Comparison of ENCODE assay signal across 27 mouse cellular contexts in the genomic region with DNA sequence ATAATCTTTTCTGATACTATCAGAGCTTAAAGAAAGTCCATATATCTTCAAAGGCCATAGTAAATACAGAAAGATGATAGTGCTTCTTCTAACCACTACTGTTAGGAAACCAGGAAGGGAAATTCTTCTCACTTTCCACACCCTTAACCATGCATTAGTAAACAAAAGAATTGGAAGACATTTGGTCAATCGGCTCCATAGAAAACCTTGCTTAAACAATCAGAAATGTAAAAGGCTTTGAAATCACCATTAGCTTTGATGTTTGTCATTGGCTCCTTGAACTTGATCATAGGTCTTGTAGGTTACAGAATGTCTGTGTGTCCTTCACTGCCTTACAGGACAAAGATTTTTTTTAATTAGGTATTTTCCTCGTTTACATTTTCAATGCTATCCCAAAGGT. TPM values are rescaled to one million over a fixed set of nuclear protein-coding genes. Genes with fewer than 3 reads are reported as not detected.
DNase-seq lines count a peak whose midpoint lies in the region; ATAC-seq and TF ChIP-seq lines count a peak whose summit lies in the region.
"Had no signal": no experiment of that assay in that cellular context is flagged by ENCODE, and none has a peak within 500 bp of the region (broad histone marks: within the 10 kb centered on the region; RNA-seq: fewer than 3 reads in every experiment).

No protein-coding gene starts in this region.

- H3K27me3 ChIP-seq in thymus, adult 2 months (ENCODE audit: control insufficient read depth, insufficient read depth, low read length) = no peaks in the 10 kb centered on the region
- H3K27me3 ChIP-seq in forebrain, postnatal 0 days (ENCODE audit: insufficient read depth, low read length) = no peaks in the 10 kb centered on the region
- H3K27me3 ChIP-seq: CH12.LX; embryonic facial prominence, embryonic 13.5 days; embryonic facial prominence, embryonic 15.5 days; forebrain, embryonic 12.5 days; Patski had no signal

- ATAC-seq in forebrain, postnatal 0 days = no peak
- ATAC-seq: CD4-positive, CD25-positive, alpha-beta regulatory T cell, adult 4 months; forebrain, embryonic 14.5 days; forebrain, embryonic 16.5 days; Patski had no signal

- DNase-seq in ES-CJ7 (ENCODE audit: low read depth, low spot score) (peak; percentile 72), R1 (ENCODE audit: low read depth, low spot score) (peak; percentile 35), ZHBTc4 (ENCODE audit: low read depth, low spot score) (peak; percentile 81)
- no peak for DNase-seq in thymus, adult 2 months
- no peak for DNase-seq in forebrain, postnatal 0 days
- DNase-seq: adrenal gland, adult 2 months; adrenal gland, postnatal 25 days; B cell, adult 2 months; cerebellum, adult 11 months; cerebellum, adult 18-20 months; cerebellum, adult 8-10 months; cerebellum, adult 9-11 months; cerebellum, postnatal 14 days; cerebellum, postnatal 36 days; embryo, embryonic 11 days had no signal

- no peaks in the 10 kb centered on the region for H3K4me1 ChIP-seq in thymus, adult 2 months (replicated peaks; ENCODE audit: control insufficient read depth, insufficient read depth, low read length)
- H3K4me1 ChIP-seq in forebrain, postnatal 0 days (ENCODE audit: insufficient read depth) = no peaks in the 10 kb centered on the region
- H3K4me1 ChIP-seq: embryonic facial prominence, embryonic 13.5 days; embryonic facial prominence, embryonic 15.5 days; forebrain, embryonic 10.5 days; forebrain, embryonic 12.5 days had no signal

- WGBS in thymus, adult 2 months = 70% methylated on average over 2 of the region's 2 CpGs
- WGBS in forebrain, postnatal 0 days = 71% methylated on average over 2 of the region's 2 CpGs

- H3K4me3 ChIP-seq in thymus, adult 2 months (ENCODE audit: control insufficient read depth, insufficient read depth, low read length) = no peak overlapping the region
- no peak overlapping the region for H3K4me3 ChIP-seq in forebrain, postnatal 0 days (ENCODE audit: low read depth, low read length)
- H3K4me3 ChIP-seq: embryonic facial prominence, embryonic 13.5 days; embryonic facial prominence, embryonic 15.5 days; erythroblast, embryonic 14.5 days; forebrain, embryonic 10.5 days; forebrain, embryonic 12.5 days had no signal

- H3K36me3 ChIP-seq in thymus, adult 2 months (ENCODE audit: control insufficient read depth, insufficient read depth, low read length) = no peaks in the 10 kb centered on the region
- no peaks in the 10 kb centered on the region for H3K36me3 ChIP-seq in forebrain, postnatal 0 days (ENCODE audit: insufficient read depth)
- H3K36me3 ChIP-seq: embryonic facial prominence, embryonic 13.5 days; embryonic facial prominence, embryonic 15.5 days; forebrain, embryonic 10.5 days; forebrain, embryonic 12.5 days; G1E had no signal

- no peak overlapping the region for H3K4me2 ChIP-seq in forebrain, postnatal 0 days (ENCODE audit: low read depth)
- H3K4me2 ChIP-seq: embryonic facial prominence, embryonic 13.5 days; embryonic facial prominence, embryonic 15.5 days; forebrain, embryonic 12.5 days had no signal

- no peak overlapping the region for H3K27ac ChIP-seq in thymus, adult 2 months (ENCODE audit: control insufficient read depth, insufficient read depth, low read length)
- no peak overlapping the region for H3K27ac ChIP-seq in forebrain, postnatal 0 days (ENCODE audit: low read depth, low read length)
- H3K27ac ChIP-seq: embryonic facial prominence, embryonic 13.5 days; embryonic facial prominence, embryonic 15.5 days; forebrain, embryonic 10.5 days; forebrain, embryonic 12.5 days had no signal

- TF ChIP-seq CTCF in thymus, adult 2 months (IDR thresholded peaks at IDR 0.05; ENCODE audit: borderline replicate concordance, control insufficient read depth, extremely low read depth, insufficient read depth, low read length, poor library complexity) = no peak
- no peak for TF ChIP-seq CTCF in forebrain, postnatal 0 days (IDR thresholded peaks at IDR 0.05; ENCODE audit: low read depth)

- H3K9me3 ChIP-seq in forebrain, postnatal 0 days (ENCODE audit: low read length) = no peaks in the 10 kb centered on the region
- H3K9me3 ChIP-seq: embryonic facial prominence, embryonic 13.5 days; embryonic facial prominence, embryonic 15.5 days; forebrain, embryonic 12.5 days had no signal

- H3K9ac ChIP-seq in forebrain, postnatal 0 days = no peak overlapping the region
- H3K9ac ChIP-seq: embryonic facial prominence, embryonic 13.5 days; embryonic facial prominence, embryonic 15.5 days; forebrain, embryonic 12.5 days had no signal

- no peak for TF ChIP-seq POLR2A in thymus, adult 2 months (IDR thresholded peaks at IDR 0.05; ENCODE audit: control insufficient read depth, extremely low read depth, insufficient read depth, low read length, poor library complexity)

RNA-seq across cellular contexts. Expression of gene Cfh, which starts 21.8 kb away (rescaled TPM):
- polyA plus RNA-seq in thymus, adult 2 months (2012; rRNA removed) = 1.7 and 3.5 TPM in 2 replicates
- 16.4 and 22.1 TPM in 2 replicates for total RNA-seq in forebrain, postnatal 0 days (2014; rRNA removed)
- 14.1 and 14.6 TPM in 2 replicates for polyA plus RNA-seq in forebrain, postnatal 0 days (2015; fragmentation: Nextera tagmentation; extraction: Ambion mirVana)
- total RNA-seq: CH12.LX; common myeloid progenitor, adult 5-6 weeks had no signal
- polyA plus RNA-seq: erythroblast, embryonic 14.5 days; G1E had no signal

RNA-seq across cellular contexts. Expression of gene Kcnt2, which starts 40.6 kb away (rescaled TPM):
- polyA plus RNA-seq in thymus, adult 2 months (2012; rRNA removed) = 0.03 and 0.05 TPM in 2 replicates
- 8.9 and 12.5 TPM in 2 replicates for total RNA-seq in forebrain, postnatal 0 days (2014; rRNA removed)
- 1.9 and 2.4 TPM in 2 replicates for polyA plus RNA-seq in forebrain, postnatal 0 days (2015; fragmentation: Nextera tagmentation; extraction: Ambion mirVana)
- total RNA-seq: CH12.LX; common myeloid progenitor, adult 5-6 weeks had no signal
- polyA plus RNA-seq: CD4-positive, CD25-positive, alpha-beta regulatory T cell, adult 4 months; erythroblast, embryonic 14.5 days; G1E; Patski had no signal

Comparison
In these comparisons a context has a peak if more than half of its experiments do, and no peak if none do; other contexts are left out.
1. DNase-seq: peak in ES-CJ7 (single experiment), R1 (single experiment) and ZHBTc4 (single experiment); none in thymus, adult 2 months (single experiment) and forebrain, postnatal 0 days (single experiment).